Mouse (Mus musculus) telencephalon, adult 2 months (tissue): ENCODE results near the gene Dbndd2.

ENCODE experiments used
- DNase-seq: peaks from one replicate; pipeline ENCODE4 v3.0.0-alpha.2; 2011; ENCODE audit warnings: low read depth, low spot score

The Dbndd2 gene

DNA sequence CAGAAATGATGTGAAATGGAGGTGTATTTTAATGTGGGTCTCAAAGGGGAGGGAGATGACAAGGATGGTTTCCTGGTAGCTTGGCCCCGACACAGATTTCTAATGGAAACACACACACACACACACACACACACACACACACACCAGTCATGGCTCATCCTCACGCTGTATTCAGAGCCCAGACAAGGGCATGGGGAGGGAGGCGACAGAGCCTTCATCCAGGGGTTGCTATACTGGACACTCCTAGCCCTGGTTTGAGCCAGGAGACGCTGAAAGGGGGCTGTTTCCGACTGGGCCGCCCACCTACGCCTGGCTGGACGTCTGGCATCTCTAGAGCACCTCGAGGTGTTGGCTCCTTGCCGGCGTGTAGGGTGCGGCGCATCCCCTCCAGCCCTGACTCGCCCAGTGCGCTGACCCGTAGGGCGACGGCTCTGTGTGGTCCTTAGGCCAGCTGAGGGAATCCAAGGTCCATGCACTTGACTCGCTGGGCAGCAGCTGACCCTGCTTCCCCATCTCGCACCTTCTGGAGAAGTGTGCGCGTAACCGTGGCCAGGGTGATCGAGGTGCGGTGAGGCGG is at the start of gene Dbndd2:
Gene Dbndd2, plus strand, starts transcription at position 426 of the 577 bp plus-strand sequence.
- no peak for DNase-seq

GRCm38 (mm10) chr2:164436215-164436913 is 49.5 kb upstream of the Dbndd2 start:
- no peak for DNase-seq

DNA sequence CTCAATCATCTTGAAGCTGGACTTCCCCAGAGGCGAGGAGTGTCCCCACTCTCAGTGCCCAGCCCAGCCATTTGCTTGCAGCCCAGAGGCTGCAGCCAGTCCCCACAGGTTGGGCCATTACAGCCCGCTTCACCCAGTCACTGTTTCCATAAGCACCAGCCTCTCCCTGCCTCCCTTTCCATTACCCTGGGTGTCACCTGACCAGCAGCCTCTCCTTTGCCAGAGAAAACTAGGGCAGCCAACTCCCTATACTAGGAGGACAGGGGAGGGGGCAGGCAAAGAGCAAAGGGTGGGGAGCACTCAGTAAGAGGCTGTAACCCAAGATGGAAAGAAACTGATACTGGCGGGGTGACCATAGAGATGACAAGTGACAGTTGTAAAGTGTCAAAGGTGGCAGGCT is 48.9 kb upstream of the Dbndd2 start:
- no peak for DNase-seq

GRCm38 (mm10) chr2:164437710-164438109 is 48.2 kb upstream of the Dbndd2 start:
- no peak for DNase-seq

DNA sequence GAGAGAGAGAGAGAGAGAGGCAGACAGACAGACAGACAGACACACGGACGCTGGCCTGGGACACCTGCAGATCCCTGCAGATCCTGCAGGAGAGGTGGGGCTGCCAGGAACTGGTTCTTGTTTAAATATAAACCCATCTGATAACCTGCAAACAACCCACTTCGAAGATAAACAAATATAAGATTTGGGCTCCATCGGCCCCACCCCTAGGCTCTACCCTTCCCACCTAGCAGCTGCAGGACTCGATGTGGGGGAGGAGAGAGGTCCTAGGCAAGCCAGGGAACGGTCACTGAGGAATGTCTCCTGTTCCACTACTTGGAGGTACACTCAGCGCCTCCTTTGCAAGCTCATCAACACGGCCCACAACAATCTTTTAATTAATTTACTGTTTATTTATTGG is 47.6 kb upstream of the Dbndd2 start:
- DNase-seq = no peak

GRCm38 (mm10) chr2:164439001-164439421 is 46.9 kb upstream of the Dbndd2 start:
- no peak for DNase-seq

GRCm38 (mm10) chr2:164440314-164440713 is 45.6 kb upstream of the Dbndd2 start:
- DNase-seq = no peak

DNA sequence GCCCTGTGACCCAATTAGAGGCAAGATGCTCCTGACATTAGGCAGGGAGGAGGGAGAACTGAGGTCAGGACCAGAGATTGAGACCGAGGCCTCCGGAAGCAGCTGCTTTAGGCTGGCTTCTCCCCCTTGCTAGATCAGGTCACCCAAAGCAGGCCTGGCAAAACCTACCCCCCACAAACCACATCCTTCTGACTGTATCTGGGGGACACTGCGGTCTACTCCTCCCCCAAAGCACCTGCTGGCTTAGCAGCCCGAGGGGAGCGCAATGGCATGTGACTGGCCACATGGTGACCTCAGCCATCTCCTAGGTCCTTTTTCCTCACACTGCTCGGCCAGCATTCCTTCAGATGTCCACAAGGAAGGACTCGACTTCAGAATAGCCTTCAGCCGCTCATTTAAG is 44.8 kb upstream of the Dbndd2 start:
- no peak for DNase-seq

DNA sequence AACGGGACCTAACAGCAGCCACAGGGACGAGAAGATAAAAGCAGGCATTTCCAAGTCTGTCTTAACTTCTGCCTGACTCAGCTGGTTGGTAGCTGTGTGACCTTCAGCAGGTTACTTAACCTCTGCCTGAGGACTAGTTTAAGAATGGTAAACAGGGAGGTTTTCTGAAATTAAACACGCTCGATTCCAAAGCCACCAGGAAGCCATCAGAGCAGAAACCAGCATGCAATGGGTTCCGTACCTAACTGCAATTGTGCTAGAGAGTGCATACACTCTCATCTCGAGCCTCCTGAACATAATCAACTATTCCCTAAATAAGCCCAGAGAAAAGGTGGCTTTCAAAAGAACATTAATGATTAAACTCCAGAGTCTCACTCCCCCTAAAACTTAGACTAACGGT is 44.2 kb upstream of the Dbndd2 start:
- no peak for DNase-seq

- no peak for DNase-seq
Observed at GRCm38 (mm10) chr2:164442315-164443050, 43.4 kb upstream of the Dbndd2 start.

DNA sequence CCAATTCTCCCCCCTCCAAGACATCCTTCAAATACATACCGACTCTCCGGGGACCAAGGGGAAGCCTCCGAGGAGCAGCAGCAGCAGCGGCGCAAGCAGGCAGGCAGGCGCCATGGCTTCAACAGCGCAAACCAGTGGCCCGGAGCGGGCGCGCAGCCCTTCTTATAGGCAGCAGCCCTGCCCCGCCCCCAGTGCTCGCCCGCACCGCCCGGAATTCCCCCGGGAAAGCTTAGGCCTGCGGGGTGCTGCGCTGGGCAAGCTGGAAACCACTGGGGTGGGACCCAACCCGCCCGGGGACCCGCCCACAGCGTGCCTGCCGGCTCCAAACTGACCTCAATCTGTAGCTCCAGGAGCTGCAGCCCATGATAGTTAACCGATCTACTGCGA is 42.9 kb upstream of the Dbndd2 start:
- no peak for DNase-seq

DNA sequence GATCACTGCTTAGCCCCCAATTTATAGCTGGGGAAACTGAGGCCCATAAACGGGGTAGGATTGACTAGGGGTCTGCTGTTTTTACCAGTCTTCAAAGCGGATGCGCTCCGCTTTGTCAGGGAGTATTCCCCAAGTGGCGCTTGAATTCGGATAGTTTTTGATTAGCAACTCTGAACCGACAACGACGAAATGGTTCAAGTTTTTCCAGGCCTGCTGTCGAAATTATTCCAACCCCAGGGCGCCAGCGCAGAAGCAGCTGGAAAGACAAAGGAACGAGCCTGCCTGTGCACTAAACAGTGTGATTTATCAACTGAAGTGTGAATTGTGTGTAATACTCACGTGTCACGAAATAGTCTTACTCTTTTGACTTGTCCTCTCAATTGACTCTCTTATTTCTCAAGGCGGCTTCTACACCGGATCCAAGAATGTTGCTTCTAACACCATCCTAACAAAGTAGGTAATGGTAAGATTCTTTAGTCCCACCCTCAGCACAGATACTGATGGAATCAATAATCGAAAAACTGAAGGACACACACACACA is 42.4 kb upstream of the Dbndd2 start, which contains the start of gene Sdc4:
Gene Sdc4, minus strand, starts transcription at position 428 of the 541 bp plus-strand sequence.
- DNase-seq = no peak

DNA sequence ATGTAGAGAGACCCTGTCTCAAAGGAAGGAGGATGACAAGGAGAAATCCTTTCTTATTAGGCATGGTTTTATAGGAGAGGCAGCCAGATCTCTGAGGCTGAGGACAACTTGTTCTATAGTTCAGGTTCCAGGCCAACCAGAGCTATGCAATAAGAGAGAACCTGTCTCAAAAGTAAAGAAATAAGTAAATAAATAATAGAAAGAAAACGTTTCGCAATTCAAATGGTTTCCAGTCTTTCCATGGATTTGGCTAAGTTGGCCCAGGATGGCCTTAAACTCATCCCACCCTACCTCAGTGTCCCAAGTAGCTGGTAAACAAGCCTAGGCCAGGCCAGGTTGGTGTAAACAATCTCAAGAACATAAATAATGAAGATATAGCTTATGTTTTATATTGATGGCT is 41.2 kb upstream of the Dbndd2 start:
- DNase-seq = no peak

GRCm38 (mm10) chr2:164445399-164446085 is 40.4 kb upstream of the Dbndd2 start:
- no peak for DNase-seq

DNA sequence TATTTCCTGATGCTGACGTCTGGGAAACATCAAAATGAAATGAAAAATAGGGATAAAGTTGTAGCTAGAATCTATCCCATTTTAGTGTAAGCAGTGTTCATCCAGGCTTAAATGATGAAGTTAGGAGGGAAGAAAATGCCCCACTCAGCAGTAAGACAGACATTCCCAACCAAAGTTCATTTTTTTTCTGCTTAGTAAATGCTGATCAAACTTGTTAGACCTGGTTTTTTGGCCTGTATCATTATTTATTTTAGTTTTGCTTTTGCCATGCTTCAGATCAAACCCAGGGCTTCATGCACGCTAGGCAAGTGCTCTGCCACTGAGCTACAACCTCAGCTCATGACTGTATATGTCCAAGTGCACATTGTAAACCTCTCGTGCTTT is 39.8 kb upstream of the Dbndd2 start:
- no peak for DNase-seq

DNA sequence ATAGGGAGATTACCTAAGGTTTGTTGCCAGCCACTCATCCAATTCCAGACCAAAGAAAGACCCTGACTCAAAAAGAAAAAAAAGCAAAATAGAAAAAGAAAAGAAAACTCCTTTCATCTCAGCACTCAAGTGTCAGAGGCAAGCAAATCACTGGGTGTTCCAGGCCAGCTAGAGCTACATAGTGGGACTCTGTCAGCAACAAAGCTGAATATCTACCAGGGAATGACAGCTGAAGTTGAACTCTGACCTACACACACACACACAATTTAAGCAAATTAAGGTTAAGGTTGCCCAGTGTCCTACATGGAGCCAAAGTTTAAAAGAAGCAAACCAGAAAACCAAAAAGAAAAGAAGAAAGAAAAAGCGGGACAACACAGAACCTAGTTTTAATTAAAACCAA is 37.8 kb upstream of the Dbndd2 start:
- no peak for DNase-seq

DNA sequence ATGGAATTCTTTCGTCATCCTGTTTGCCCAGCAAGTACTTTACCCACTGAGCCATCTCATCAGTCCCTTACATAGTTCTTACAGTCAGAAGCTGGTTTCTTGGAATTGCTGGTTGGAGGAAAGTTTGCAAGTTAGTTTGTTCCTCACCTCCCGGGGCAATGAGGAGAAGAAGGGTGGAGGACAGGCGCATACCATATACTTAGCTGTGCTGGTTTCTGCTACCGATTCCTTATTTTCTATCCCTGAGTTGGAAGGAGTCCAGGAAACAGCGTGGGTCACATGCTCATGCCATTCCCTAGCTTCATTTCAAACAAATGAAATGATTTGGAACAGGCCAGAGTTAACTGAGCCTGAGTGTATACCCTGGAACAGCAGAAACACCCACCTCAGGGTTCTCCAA is 37.0 kb upstream of the Dbndd2 start:
- no peak for DNase-seq

GRCm38 (mm10) chr2:164449341-164450042 is 36.4 kb upstream of the Dbndd2 start:
- DNase-seq = no peak

DNA sequence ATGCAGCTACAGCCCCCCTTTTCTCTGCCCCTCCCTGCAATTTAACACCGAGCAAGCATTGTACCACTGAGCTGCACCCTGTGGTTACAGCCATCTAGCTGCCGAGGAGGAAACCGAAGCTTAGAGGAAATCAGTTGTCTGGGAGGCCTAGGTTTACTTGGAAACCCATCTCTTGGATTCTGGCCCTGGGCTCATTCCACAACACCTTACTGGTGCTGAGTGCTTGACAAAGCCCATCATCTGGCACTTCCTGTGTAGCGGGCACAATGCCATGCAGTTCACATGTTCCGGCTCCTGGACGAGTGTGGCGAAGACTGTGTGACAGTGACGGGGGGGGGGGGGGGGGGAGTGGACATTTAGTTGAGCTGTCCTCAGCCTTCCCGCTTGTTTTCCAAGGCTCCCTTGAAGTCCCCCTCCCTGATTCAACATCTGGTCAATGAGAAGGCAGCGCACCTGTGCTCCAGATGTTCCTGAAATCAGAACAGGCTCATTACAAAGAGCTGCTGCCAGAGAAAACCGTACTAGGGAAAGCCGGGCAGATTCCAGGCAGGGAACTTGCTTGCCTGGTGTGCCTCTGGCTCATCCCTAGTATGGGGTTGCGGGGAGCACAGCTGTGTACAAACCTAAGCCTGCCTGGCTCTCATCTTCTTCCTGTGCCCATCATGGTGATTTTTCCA is 33.8 kb upstream of the Dbndd2 start:
- no peak for DNase-seq

DNA sequence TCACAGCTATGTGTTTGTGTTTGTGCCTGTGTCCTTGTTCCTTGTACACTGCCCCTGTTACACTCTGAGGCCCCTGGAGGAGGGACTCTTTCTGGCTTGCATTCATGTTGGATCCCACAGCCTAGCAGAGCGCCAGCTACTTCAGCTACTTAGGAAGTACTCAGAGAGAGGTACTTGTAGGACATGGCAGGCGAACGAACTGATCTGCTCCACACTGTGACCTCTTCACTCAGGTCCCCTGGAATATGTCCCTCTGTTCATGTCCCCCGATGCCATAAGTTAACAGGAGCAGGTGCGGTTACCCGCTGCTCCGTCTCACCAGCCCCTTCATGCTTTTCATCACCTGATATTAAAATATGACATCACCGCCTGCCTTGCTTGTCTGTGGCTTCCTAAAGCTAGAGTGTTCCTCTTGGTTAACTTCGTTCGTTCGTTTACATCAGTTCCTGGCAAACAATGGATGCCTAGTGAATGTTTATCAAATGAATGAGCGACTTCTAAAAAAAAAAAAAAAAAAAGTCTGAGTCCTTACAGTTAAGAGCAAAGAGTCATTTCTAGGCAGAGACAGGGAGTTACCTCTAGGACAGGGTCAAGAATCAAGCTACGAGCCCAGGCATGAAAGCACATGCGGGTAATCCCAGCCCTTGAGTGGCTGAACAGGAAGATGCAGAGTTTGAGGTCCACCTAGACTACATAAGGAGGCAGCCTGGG is 32.7 kb upstream of the Dbndd2 start:
- DNase-seq = no peak
